Mouse (Mus musculus): ENCODE results near the gene Spint4. TPM values are rescaled to one million over a fixed set of nuclear protein-coding genes. Genes with fewer than 3 reads are reported as not detected.

Gene Spint4
- polyA plus RNA-seq (2014; fragmentation: Nextera tagmentation; extraction: Ambion mirVana), result not detected in 2 replicates

GRCm38 (mm10) chr2:164698201-164698600, at the start of gene Spint4:
Spint4 (plus strand) TSS chr2:164698501.
- H3K9me3 ChIP-seq (ENCODE audit: control insufficient read depth, low read length), result no peaks in the 10 kb centered on the region
- DNase-seq (ENCODE audit: low spot score, missing footprints), result no peak
- no peaks in the 10 kb centered on the region for H3K4me1 ChIP-seq (ENCODE audit: control insufficient read depth, insufficient read depth, low read length)
- 76% methylated on average over 4 of the region's 4 CpGs for WGBS
- H3K36me3 ChIP-seq (ENCODE audit: control insufficient read depth, insufficient read depth, low read length), result no peaks in the 10 kb centered on the region
- H3K4me3 ChIP-seq (ENCODE audit: low read depth, low read length), result no peak within 1 kb of the TSS
- no peak within 1 kb of the TSS for H3K4me2 ChIP-seq
- no peak for ATAC-seq (ENCODE audit: low FRiP score)
- H3K9ac ChIP-seq (ENCODE audit: low read length), result no peak within 1 kb of the TSS
- H3K27ac ChIP-seq (ENCODE audit: low read depth, low read length), result no peak within 1 kb of the TSS
- no peaks in the 10 kb centered on the region for H3K27me3 ChIP-seq (ENCODE audit: control insufficient read depth, insufficient read depth, low read length)

DNA sequence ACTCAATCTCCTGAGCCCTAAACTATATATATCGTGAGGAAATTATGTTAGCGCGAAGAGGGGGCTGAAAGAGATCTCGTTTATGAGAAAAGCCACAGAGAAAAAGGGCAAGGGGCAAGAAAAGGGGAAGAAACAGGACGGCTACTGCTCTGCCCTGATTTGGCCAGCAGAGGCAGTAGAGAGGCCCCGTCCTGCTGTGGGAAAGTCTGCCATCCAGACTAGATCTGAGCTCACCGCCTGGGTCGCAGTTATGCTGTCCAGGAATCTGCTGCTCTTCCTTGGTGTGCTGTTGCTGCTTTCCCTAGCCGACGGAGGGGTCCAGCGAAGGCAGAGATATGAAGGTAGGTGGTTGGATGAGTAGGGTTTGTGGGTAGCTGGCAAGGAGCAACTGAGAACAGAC, 42.4 kb upstream of the Spint4 start, which contains the start of gene Wfdc10:
Wfdc10 (plus strand) TSS at position 189 of the 400 bp plus-strand sequence.
- H3K4me2 ChIP-seq, result no peak within 1 kb of the TSS
- H3K27me3 ChIP-seq (ENCODE audit: control insufficient read depth, insufficient read depth, low read length), result no peaks in the 10 kb centered on the region
- DNase-seq (ENCODE audit: low spot score, missing footprints), result peak; percentile 93
- H3K4me3 ChIP-seq (ENCODE audit: low read depth, low read length), result no peak within 1 kb of the TSS
- no peaks in the 10 kb centered on the region for H3K9me3 ChIP-seq (ENCODE audit: control insufficient read depth, low read length)
- H3K4me1 ChIP-seq (ENCODE audit: control insufficient read depth, insufficient read depth, low read length), result no peaks in the 10 kb centered on the region
- H3K27ac ChIP-seq (ENCODE audit: low read depth, low read length), result no peak within 1 kb of the TSS
- no peak for ATAC-seq (ENCODE audit: low FRiP score)
- no peak within 1 kb of the TSS for H3K9ac ChIP-seq (ENCODE audit: low read length)
- 23% methylated on average over 11 of the region's 11 CpGs for WGBS
- no peaks in the 10 kb centered on the region for H3K36me3 ChIP-seq (ENCODE audit: control insufficient read depth, insufficient read depth, low read length)

DNA sequence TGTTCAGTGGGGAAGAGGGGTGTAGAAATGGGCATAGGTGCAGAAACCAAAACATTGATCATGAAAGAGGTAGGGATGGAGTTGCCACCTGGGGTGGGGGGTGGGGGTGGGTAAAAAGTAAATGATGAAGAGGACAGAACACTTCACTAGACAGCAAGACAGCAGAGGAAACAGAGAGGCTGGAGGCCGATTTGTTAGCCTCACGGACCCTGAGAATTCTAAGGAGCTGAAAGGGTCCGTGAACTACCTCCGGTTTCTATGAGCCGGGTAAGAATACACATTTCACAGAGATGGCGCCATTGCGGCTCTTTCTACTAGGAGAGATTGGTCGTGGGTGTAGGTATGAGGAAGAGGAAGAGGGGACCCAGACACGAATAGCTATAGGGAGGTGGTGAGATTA, 41.8 kb upstream of the Spint4 start, which contains the start of gene Wfdc9:
Wfdc9 (minus strand) TSS at position 101 of the 400 bp plus-strand sequence.
- Histone ChIP-seq H3K9me3 (ENCODE audit: control insufficient read depth, low read length) (no peaks in the 10 kb centered on the region), H3K4me2 (no peak within 1 kb of the TSS), H3K36me3 (ENCODE audit: control insufficient read depth, insufficient read depth, low read length) (no peaks in the 10 kb centered on the region), H3K4me3 (ENCODE audit: low read depth, low read length) (no peak within 1 kb of the TSS), H3K9ac (ENCODE audit: low read length) (no peak within 1 kb of the TSS), H3K27me3 (ENCODE audit: control insufficient read depth, insufficient read depth, low read length) (no peaks in the 10 kb centered on the region), H3K27ac (ENCODE audit: low read depth, low read length) (no peak within 1 kb of the TSS), H3K4me1 (ENCODE audit: control insufficient read depth, insufficient read depth, low read length) (no peaks in the 10 kb centered on the region)
- DNase-seq (ENCODE audit: low spot score, missing footprints), result no peak
- WGBS, result 82% methylated on average over 9 of the region's 9 CpGs
- ATAC-seq (ENCODE audit: low FRiP score), result no peak

DNA sequence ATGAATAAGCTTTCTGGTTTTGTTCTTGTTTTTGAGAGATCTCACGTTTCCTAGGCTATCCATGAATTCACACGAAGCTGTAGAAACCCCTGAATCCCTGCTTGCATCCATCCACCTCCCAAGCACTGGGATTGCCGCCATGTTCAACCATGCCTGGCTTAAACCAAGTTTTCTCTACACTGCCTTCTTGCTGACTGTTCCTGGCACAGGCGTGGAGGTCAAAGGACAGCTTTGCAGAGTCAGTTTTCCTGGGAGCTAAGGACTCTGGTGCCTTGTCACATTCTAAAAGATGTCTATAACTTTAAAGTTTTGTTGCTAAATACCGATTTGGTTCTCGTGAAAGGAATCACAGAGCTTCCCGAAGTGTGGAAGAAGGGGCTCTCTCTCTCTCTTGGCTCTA, 33.5 kb upstream of the Spint4 start:
- no peaks in the 10 kb centered on the region for H3K4me1 ChIP-seq (ENCODE audit: control insufficient read depth, insufficient read depth, low read length)
- ATAC-seq (ENCODE audit: low FRiP score), result no peak

GRCm38 (mm10) chr2:164670261-164670660, 28.0 kb upstream of the Spint4 start:
- Histone ChIP-seq H3K9me3 (ENCODE audit: control insufficient read depth, low read length) (no peaks in the 10 kb centered on the region), H3K9ac (ENCODE audit: low read length) (no peak overlapping the region), H3K4me3 (ENCODE audit: low read depth, low read length) (no peak overlapping the region), H3K27ac (ENCODE audit: low read depth, low read length) (no peak overlapping the region), H3K4me1 (ENCODE audit: control insufficient read depth, insufficient read depth, low read length) (no peaks in the 10 kb centered on the region), H3K4me2 (no peak overlapping the region), H3K36me3 (ENCODE audit: control insufficient read depth, insufficient read depth, low read length) (no peaks in the 10 kb centered on the region), H3K27me3 (ENCODE audit: control insufficient read depth, insufficient read depth, low read length) (no peaks in the 10 kb centered on the region)
- 83% methylated on average over 5 of the region's 5 CpGs for WGBS
- ATAC-seq (ENCODE audit: low FRiP score), result no peak
- DNase-seq (ENCODE audit: low spot score, missing footprints), result no peak

More for the DNA sequence above, 33.5 kb upstream of the Spint4 start:
- no peaks in the 10 kb centered on the region for H3K9me3 ChIP-seq (ENCODE audit: control insufficient read depth, low read length)
- no peak overlapping the region for H3K27ac ChIP-seq (ENCODE audit: low read depth, low read length)
- no peaks in the 10 kb centered on the region for H3K27me3 ChIP-seq (ENCODE audit: control insufficient read depth, insufficient read depth, low read length)
- WGBS, result 88% methylated on average over 7 of the region's 7 CpGs
- H3K36me3 ChIP-seq (ENCODE audit: control insufficient read depth, insufficient read depth, low read length), result no peaks in the 10 kb centered on the region
- H3K4me2 ChIP-seq, result no peak overlapping the region
- no peak for DNase-seq (ENCODE audit: low spot score, missing footprints)
- H3K9ac ChIP-seq (ENCODE audit: low read length), result no peak overlapping the region
- no peak overlapping the region for H3K4me3 ChIP-seq (ENCODE audit: low read depth, low read length)

DNA sequence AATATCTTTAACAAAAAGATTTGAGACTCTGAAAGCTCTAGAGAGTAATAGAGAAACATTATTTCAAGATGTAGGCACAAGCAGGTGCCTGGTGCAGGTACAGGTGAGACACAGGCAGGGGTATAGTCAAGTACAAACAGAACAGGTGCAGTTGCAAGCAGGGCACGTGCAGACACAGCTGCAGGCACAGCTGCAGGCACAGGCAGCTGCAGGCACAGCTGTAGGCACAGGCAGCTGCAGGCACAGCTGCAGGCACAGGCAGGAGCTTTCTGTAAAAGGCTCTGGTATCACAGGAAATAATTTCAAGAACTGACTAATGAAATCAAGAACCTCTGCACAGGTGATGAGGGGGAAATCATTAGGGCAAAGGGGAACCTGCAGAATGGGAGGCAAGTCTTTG, 27.4 kb upstream of the Spint4 start:
- WGBS, result 35% methylated on average over 1 of the region's 1 CpGs
- Histone ChIP-seq H3K4me2 (no peak overlapping the region), H3K27ac (ENCODE audit: low read depth, low read length) (no peak overlapping the region), H3K36me3 (ENCODE audit: control insufficient read depth, insufficient read depth, low read length) (no peaks in the 10 kb centered on the region), H3K27me3 (ENCODE audit: control insufficient read depth, insufficient read depth, low read length) (no peaks in the 10 kb centered on the region), H3K4me3 (ENCODE audit: low read depth, low read length) (no peak overlapping the region), H3K9me3 (ENCODE audit: control insufficient read depth, low read length) (no peaks in the 10 kb centered on the region), H3K9ac (ENCODE audit: low read length) (no peak overlapping the region), H3K4me1 (ENCODE audit: control insufficient read depth, insufficient read depth, low read length) (no peaks in the 10 kb centered on the region)
- DNase-seq (ENCODE audit: low spot score, missing footprints) (no peak), ATAC-seq (ENCODE audit: low FRiP score) (no peak)

DNA sequence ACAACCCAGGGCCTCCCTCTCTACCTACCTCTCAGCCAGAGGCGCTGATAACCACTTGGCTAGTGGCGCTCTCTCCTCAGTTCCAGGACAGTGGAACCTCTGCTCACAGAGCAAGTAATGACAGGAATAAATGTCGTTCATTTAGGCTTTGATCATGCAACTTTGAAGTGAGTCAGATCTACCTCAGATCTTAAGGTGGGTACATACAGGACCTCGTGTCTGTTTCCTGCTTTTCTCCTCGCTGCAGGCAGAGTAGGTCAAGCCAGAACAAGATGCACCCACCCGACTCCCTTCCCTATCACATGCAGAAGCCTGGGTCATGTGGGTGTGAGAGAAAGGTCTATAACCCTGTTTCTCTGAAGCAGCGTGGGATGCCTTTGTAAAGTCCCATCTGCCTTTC, 24.3 kb upstream of the Spint4 start, which contains the start of gene Wfdc11:
Wfdc11 (minus strand) TSS at position 101 of the 400 bp plus-strand sequence.
- no peak for DNase-seq (ENCODE audit: low spot score, missing footprints)
- Histone ChIP-seq H3K27ac (ENCODE audit: low read depth, low read length) (no peak within 1 kb of the TSS), H3K9me3 (ENCODE audit: control insufficient read depth, low read length) (no peaks in the 10 kb centered on the region), H3K4me1 (ENCODE audit: control insufficient read depth, insufficient read depth, low read length) (no peaks in the 10 kb centered on the region), H3K4me3 (ENCODE audit: low read depth, low read length) (no peak within 1 kb of the TSS), H3K27me3 (ENCODE audit: control insufficient read depth, insufficient read depth, low read length) (no peaks in the 10 kb centered on the region), H3K36me3 (ENCODE audit: control insufficient read depth, insufficient read depth, low read length) (no peaks in the 10 kb centered on the region), H3K4me2 (no peak within 1 kb of the TSS), H3K9ac (ENCODE audit: low read length) (no peak within 1 kb of the TSS)
- WGBS, result 80% methylated on average over 7 of the region's 7 CpGs
- ATAC-seq (ENCODE audit: low FRiP score), result no peak

DNA sequence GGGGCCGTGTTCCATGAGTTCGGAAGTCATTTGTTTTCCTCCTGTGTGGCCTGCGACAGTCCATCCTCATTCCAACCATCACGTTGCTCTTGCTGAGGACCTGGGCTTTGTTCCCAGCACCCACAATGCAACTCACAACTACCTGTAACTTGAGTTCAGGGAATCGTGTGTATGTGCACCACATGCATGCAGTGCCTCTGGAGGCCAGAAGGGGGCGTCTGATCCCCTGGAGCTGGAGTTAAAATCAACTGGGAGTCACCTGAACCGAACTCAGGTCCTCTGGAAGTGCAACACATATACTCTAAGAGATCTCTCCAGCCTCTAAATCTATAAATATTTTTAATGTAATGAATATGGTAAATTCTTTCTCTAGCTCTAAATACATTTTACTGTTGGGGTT, 22.2 kb upstream of the Spint4 start:
- H3K36me3 ChIP-seq (ENCODE audit: control insufficient read depth, insufficient read depth, low read length), result no peaks in the 10 kb centered on the region
- no peaks in the 10 kb centered on the region for H3K9me3 ChIP-seq (ENCODE audit: control insufficient read depth, low read length)
- H3K27ac ChIP-seq (ENCODE audit: low read depth, low read length), result no peak overlapping the region
- H3K4me3 ChIP-seq (ENCODE audit: low read depth, low read length), result no peak overlapping the region
- DNase-seq (ENCODE audit: low spot score, missing footprints) (no peak), ATAC-seq (ENCODE audit: low FRiP score) (no peak)
- WGBS, result 79% methylated on average over 7 of the region's 7 CpGs
- H3K27me3 ChIP-seq (ENCODE audit: control insufficient read depth, insufficient read depth, low read length), result no peaks in the 10 kb centered on the region
- H3K4me1 ChIP-seq (ENCODE audit: control insufficient read depth, insufficient read depth, low read length), result no peaks in the 10 kb centered on the region
- no peak overlapping the region for H3K4me2 ChIP-seq
- H3K9ac ChIP-seq (ENCODE audit: low read length), result no peak overlapping the region

DNA sequence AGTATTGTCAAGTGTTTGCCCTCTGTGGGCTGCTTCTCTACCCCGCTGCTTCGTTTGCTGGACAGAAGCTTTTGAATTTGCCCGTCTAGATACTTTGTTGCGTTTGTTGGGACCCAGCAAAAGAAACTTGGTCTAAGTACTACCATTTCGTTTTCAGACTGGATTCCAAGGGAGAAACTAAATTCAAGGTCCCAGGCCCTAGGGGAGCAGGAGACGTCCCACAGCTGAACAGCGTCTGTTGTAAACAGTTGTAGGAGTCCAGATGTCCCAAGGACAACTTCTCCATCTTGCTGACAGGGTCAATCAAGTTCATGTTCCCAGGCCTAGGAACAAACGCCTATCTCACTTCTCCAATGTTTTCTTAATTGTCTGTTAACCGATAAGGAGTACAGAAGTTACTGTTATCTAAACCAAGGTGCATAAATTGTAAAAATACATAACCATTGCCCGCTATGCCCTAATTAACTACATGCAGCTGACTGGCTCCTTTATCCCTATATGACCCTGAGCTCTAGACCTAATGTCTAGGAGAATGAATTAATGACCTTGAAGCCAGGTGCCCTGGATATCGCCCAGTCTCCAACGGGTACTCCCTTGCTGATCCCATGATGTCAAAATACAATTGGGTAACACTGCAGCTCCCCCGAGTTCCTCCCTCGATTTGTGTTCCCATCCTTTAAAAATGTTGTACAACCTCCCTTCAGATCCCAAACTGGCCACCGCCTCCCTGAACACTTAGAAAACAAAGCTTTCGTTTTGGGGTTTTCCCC, 21.2 kb upstream of the Spint4 start:
- Histone ChIP-seq H3K27me3 (ENCODE audit: control insufficient read depth, insufficient read depth, low read length) (no peaks in the 10 kb centered on the region), H3K4me2 (no peak overlapping the region), H3K9me3 (ENCODE audit: control insufficient read depth, low read length) (no peaks in the 10 kb centered on the region), H3K9ac (ENCODE audit: low read length) (no peak overlapping the region), H3K36me3 (ENCODE audit: control insufficient read depth, insufficient read depth, low read length) (no peaks in the 10 kb centered on the region), H3K4me3 (ENCODE audit: low read depth, low read length) (no peak overlapping the region), H3K27ac (ENCODE audit: low read depth, low read length) (no peak overlapping the region), H3K4me1 (ENCODE audit: control insufficient read depth, insufficient read depth, low read length) (no peaks in the 10 kb centered on the region)
- WGBS, result 86% methylated on average over 16 of the region's 16 CpGs
- no peak for ATAC-seq (ENCODE audit: low FRiP score)
- DNase-seq (ENCODE audit: low spot score, missing footprints), result no peak
